Mouse (Mus musculus) inflammation-experienced regulatory T-cells, adult 16 weeks (primary cell): ENCODE data around the gene Ints5. TPM values are rescaled to one million over a fixed set of nuclear protein-coding genes. Genes with fewer than 3 reads are reported as not detected.

Experiments
- polyA plus RNA-seq: library from polyadenylated mRNA; unstranded; fragments of 100-300 nt; shearing (Covaris generic); gene quantifications from one replicate; pipeline ENCODE4 v1.2.1, GENCODE M21; 2017

Gene Ints5
- 55.6 TPM for polyA plus RNA-seq

DNA sequence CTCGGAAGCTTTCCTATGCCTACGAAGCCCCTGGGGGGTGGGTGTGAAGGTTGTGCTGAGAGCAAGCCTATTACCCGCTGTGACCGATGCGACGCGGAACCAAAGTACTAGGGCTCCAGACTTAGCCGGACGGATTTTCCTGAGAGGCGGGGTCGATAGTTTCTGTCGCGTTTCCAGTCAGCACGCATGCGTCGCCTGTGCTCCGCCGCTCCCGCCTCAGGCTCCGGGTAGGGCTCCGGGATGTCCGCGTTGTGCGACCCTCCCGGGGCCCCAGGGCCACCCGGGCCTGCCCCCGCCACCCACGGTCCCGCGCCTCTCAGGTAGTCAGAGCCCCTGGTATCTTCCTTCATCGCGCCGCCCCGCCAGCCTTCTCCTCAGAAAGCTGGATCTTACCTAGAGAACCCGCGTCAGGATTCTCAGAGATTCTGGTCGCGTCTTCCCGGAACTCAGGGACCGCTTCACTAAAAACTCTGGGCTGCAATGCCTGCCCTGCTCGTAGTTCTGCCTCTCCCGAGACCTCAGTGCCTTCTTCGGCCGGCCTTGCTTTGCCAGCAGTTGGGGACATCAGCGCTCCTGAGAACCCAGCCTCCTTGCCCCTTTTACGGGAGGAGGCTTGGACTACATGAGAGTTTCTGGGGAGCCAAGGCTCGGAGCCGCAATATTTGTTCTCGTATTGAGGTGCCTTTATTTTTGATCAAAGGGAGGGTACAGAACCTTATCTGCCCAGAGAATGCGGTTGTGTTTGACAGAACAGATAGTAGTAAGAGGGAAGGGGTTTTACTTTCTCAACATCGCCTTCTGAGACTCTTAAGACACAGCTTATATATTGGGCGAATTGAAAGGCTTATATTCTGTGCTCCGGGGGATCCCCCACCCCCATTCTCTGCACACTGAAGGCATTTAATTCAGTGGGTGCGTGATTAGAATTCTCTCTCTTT, at the start of gene Ints5:
Gene Ints5, plus strand, starts transcription at position 177 of the 938 bp plus-strand sequence.

DNA sequence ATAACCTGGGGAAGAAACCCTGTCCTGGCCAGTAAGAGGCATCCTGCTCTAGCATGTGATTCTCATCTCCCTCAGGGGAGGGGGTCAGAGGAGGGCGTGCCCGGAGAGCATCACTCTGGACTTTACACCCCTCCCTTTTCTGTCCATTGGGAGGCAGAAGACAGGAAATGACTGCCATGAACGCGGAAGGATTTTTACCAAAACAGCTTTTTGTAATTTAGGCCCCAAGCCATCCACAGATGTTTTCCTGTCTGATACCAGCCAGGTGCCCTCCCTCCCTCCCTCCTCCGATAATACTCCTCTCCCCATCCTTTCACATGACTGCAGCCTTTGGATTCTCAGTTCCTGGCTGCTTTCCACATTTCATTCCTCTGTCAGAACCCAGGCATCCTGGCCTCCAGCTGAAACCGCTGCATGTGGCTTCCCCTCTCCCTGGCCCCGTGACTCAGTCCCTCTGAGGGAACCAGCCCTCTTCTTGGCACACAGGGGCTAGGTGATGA, 42.4 kb upstream of the Ints5 start, which contains the start of gene Lrrn4cl:
Gene Lrrn4cl, plus strand, starts transcription at position 367 of the 500 bp plus-strand sequence.

DNA sequence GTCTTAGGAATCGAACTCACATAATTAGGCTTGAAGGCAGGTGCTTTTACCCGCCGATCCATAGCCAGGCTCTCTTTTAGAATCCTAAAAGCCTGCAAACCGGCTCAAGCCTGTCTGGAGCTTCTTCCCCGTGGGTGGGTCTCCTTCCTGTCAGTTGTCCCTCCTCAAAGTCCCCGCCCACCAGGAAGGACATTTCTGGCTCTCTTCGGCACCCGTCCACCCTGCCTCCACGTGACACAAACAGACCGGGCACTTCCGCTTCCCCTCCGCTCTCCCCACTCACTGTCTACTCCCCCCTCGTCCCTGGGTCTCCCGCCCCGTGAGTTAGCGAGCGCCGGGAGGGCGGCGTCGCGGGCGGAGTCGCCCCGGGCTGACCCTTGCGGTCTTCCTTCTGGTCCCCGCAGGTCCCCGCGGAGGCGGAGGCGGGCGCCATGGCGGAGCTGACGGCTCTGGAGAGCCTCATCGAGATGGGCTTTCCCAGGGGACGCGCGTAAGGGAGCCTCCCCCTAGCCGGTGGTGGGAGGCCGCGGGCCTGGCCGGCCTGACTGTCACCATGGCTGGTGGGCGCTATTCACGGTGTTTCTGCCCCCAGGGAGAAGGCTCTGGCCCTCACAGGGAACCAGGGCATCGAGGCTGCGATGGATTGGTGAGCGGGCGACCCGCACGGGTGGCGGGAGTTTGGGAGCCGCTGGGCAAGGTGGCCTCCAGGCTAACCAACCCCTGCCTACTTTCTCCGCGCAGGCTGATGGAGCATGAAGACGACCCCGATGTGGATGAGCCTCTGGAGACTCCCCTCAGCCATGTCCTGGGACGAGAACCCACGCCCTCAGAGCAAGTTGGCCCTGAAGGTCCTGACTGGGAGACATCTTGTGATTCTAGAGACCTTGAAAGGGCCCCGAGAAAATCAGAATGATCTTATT, 21.3 kb upstream of the Ints5 start, which contains the start of gene Ubxn1:
Gene Ubxn1, plus strand, starts transcription at position 230 of the 920 bp plus-strand sequence.

DNA sequence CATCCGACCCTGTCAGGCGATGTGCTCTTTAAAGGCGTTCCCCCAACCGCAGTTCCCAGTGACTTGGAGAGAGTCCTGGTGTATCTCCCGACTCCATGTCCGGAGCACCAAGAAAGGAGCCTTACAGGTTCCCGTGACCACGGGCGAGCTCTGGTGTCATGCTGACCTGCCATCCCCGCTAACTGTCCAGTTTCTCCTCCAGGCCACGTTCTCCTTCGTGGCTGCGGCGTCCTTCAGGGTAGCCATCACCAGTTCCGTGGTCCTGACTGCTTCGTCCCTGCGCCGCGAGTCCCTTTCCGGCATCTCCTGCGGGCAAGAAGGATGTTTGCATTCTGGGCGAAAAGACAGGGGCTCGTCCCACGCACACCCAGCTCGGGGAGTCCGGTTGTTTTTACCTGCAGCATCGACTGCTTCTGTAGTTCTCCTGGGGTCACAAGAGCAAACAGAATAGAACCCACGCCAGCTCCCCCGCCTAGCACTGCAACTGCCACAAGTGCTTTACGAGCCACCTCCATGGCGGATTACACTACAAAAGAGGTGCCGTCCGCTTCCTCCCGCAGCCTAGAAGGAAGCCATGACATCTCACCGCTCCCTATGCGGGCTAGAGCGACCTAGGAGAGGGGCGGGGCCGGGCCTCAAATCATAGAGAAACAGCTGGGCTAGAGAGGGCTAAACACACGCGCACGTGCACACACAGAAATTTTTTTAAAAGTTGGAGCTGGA, 12.3 kb upstream of the Ints5 start, which contains the start of gene Uqcc3:
Gene Uqcc3, minus strand, starts transcription at position 613 of the 723 bp plus-strand sequence.

DNA sequence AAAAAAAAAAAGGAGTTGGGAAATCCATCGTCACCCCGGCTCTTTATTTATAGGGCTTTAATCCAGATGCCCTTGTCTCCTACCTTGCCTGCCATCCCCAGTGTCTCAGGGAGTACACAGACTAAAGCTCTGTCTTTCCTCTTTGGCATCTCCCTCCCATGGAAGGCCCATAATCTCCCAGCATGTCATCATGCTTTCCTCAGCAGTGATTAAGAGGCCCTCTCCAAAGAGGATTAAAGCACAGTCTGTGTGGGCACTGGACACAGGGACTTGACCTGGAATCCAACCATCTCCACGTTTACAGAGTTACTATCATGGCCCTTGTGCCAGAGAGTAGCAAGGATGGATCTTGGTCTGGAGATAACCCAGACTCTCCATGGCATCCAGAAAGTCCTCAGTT, 9.2 kb upstream of the Ints5 start, which contains the start of the genes Lbhd1 and Gm49403:
Gene Lbhd1, plus strand, starts transcription at position 117 of the 400 bp plus-strand sequence.
Gene Gm49403, plus strand, starts transcription at position 315 of the 400 bp plus-strand sequence.

DNA sequence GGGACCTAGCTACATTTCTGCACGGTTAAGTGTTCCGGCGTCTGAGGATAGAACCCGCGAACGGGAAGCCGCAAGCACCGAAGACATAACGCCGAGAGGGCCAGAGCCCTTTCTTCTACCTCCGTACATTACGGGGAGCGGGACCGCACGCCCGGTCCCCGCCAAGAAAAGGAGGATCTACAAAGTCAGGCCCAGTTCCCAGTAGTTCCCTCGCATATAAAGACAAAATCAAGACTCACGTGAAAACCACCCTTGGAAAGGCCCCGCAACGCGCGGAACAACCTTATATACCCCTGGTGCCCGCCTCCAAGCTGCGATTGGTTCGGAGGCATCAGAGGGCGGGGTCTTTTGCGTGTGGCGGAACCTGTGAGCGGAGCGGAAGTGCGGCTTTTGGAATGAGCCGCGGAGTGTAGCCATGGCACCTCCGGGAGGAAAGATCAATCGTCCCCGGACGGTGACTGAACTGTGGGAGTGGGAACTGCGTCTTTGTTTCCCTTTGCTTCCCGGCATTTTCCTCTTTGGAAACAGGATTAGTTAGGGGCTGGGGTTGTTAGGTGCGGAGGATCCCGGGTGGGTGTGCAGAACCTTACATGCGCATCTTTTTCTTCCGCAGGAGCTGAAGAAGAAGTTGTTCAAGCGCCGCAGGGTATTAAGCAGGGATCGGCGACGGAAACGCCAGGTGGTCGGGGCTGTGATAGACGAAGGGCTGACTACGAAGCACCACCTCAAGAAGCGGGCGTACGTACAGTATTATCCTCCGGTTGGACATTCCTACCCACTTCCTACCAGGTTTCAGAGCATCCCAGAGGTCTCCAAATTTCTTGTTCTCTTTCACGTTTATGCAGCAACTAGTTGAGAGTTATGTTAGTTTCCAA, 4.1 kb upstream of the Ints5 start, which contains the start of the genes 1810009A15Rik and Gm49416:
Gene 1810009A15Rik, plus strand, starts transcription at position 343 of the 875 bp plus-strand sequence.
Gene Gm49416, plus strand, starts transcription at position 416 of the 875 bp plus-strand sequence.

DNA sequence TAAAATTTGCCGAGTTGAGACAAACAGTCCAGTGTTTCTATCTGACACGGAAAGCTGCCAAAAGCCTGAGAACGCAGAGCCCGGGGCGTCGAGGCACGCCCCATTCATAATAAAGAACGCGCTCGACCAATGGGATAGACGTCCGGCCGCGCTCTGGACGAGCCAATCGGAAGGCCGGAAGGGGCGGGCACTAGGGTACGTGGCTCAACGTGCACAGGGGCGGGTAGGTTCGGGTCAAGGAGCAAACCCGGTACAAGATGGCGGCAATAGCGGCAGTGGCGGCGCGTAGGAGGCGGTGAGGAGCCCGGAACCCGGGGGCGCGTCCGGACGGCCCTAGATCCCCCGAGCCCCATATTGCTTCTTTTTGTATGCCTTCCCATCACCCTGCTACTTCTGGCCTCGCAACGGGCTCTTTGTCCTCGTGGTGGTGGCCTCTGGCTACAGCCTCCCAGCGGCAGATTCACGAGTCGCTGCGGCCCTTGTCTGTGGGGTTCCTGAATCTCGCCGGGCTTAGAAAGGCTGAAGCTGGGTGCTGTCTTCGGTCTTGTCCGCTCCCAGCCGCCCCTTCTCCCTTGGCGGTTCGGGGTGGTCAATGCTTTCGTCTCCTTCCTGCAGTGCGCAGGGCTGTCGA, 5.2 kb downstream of the Ints5 start, which contains the start of gene Ganab:
Gene Ganab, plus strand, starts transcription at position 207 of the 631 bp plus-strand sequence.

DNA sequence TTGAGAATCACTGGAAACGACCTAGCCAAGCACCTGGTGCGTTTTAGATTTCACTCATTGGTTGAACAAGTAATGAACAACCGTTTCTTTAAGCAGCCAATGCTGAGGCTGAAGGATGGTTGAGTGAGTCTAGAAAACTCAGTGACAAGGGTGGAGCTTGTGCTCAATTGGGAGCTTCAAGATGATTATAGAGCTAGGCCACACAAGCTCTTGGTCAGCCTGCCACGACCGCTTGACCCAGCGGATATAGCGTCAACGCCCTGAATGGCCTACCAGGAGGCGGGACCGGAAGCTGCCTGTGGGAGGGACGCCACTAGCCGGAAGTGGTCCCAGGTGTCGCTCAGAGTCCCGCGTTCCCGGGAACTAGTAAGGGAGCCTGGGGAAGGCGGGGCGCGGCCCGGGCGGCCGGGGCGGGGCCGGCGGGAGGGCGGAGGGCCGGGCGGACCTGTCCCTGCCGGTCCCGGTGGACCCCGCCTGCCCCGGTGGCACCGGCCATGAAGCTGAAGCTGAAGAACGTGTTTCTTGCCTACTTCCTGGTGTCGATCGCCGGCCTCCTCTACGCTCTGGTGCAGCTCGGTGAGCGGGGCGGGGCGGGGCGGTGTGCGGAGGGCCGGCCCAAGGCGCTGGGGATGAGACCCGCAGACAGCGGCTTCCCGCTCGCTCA, 27.4 kb downstream of the Ints5 start, which contains the start of gene B3gat3:
Gene B3gat3, plus strand, starts transcription at position 302 of the 664 bp plus-strand sequence.

DNA sequence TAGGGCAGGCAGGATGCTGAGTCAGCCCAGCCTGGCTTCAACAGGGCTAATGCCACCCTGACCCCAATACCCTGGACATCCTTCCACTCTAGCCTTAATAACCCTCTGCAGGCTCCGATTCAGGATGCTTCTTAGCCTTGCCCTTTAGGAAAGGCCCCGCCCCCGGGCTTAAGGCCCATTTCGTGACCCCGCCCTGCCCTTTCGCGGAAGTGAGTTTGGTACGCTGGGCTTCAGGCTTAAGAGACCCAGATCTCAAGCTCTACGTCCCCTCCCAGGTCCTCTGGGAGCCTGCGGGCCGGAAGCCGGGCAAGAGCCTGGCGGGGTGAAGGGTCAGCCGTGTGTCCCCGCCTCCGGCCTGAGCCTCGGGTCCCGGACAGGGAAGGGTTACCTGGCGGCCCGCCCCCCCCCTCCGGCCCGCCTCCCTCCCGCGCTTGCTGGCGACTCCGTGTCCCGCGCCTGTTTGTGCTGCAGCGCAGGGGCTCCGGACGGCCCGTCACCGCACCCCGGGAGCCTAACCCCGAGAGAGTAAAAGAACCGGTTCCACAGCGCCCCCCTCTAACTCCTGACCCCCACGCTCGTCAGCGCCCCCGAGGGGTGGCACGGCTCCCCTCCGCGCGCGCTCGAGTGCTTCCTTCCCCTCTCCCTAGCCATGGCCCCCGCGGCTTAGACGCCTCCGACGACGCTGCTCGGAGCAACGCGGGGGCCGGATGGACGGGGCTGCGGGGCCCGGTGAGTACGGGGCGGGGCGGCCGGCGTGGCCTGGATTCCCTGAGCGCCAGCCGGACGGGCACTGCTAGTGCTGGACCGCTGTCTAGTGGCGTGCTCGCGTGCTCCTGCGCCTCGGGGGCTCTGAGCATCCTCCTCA, 36.7 kb downstream of the Ints5 start, which contains the start of the genes Rom1 and Eml3:
Gene Rom1, minus strand, starts transcription at position 133 of the 865 bp plus-strand sequence.
Gene Eml3, plus strand, starts transcription at position 329 of the 865 bp plus-strand sequence.

DNA sequence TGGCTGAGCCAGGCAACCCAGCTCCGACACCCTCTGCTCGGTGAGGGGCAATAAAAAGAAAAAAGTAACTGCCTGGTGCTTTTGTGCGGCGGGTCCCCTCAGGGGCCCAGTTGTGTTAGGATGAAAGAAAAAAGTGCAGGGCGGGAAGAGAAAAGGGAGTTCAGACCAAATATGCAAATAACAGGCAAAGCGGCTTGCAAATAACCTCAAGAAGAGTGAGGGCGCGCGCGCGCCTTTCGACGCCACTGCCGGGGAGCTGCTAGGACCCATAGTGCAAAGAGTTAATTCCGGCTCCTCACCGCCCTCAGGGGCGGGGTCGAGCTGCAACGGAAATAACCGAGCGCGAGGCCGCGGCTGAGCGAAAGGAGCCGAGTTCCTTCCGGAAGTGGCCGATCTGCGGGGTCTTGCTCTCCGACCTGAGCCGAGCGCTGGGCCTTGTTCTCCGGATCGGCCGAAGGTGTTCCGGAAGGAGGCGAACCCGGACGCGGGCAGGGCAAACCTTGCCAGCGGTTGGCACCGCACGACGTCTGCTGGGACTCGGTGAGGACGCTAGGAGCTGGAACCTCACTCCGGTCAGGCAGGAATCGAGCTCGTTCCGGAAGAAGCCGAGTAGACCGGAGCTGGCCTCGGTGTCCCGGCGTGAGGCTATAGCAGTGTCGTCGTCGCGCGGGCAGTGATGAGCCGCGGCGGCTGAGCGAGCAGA, 48.9 kb downstream of the Ints5 start, which contains the start of gene Mta2:
Gene Mta2, plus strand, starts transcription at position 361 of the 703 bp plus-strand sequence.

Other genes starting within 250 kb of the Ints5 start
- not detected for gene Chrm1, start 229.2 kb upstream of the Ints5 start, polyA plus RNA-seq
- 132 TPM for gene Slc3a2, start 169.6 kb upstream of the Ints5 start, polyA plus RNA-seq
- 88.5 TPM for gene Wdr74, start 157.2 kb upstream of the Ints5 start, polyA plus RNA-seq
- gene 1700092M07Rik, start 152.3 kb upstream of the Ints5 start, polyA plus RNA-seq = 1.1 TPM
- gene Stx5a, start 151.6 kb upstream of the Ints5 start, polyA plus RNA-seq = 189 TPM
- 324 TPM for gene Nxf1, start 135.9 kb upstream of the Ints5 start, polyA plus RNA-seq
- 107 TPM for gene Tmem223, start 122.0 kb upstream of the Ints5 start, polyA plus RNA-seq
- 167 TPM for gene Tmem179b, start 118.5 kb upstream of the Ints5 start, polyA plus RNA-seq
- 6.1 TPM for gene Taf6l, start 106.6 kb upstream of the Ints5 start, polyA plus RNA-seq
- 172 TPM for gene Polr2g, start 94.4 kb upstream of the Ints5 start, polyA plus RNA-seq
- gene Zbtb3, start 90.5 kb upstream of the Ints5 start, polyA plus RNA-seq = 4.3 TPM
- 57.9 TPM for gene Ttc9c, start 73.7 kb upstream of the Ints5 start, polyA plus RNA-seq
- 5.4 TPM for gene Hnrnpul2, start 73.0 kb upstream of the Ints5 start, polyA plus RNA-seq
- not detected for gene AC129217.1, start 63.2 kb upstream of the Ints5 start, polyA plus RNA-seq
- 112 TPM for gene Bscl2, start 55.5 kb upstream of the Ints5 start, polyA plus RNA-seq
- gene Gng3, start 53.8 kb upstream of the Ints5 start, polyA plus RNA-seq = 0.45 TPM
- not detected for gene Lrrn4cl, start 42.2 kb upstream of the Ints5 start, polyA plus RNA-seq
- 165 TPM for gene Ubxn1, start 21.5 kb upstream of the Ints5 start, polyA plus RNA-seq
- gene Uqcc3, start 12.1 kb upstream of the Ints5 start, polyA plus RNA-seq = 82.7 TPM
- 75.6 TPM for gene Lbhd1, start 9.3 kb upstream of the Ints5 start, polyA plus RNA-seq
- gene Gm49403, start 9.1 kb upstream of the Ints5 start, polyA plus RNA-seq = not detected
- gene 1810009A15Rik, start 4.2 kb upstream of the Ints5 start, polyA plus RNA-seq = 74.5 TPM
- not detected for gene Gm49416, start 4.1 kb upstream of the Ints5 start, polyA plus RNA-seq
- gene Ganab, start 5.1 kb downstream of the Ints5 start, polyA plus RNA-seq = 145 TPM
- 37.2 TPM for gene B3gat3, start 27.4 kb downstream of the Ints5 start, polyA plus RNA-seq
- 11.8 TPM for gene Rom1, start 36.4 kb downstream of the Ints5 start, polyA plus RNA-seq
- 76.0 TPM for gene Eml3, start 36.5 kb downstream of the Ints5 start, polyA plus RNA-seq
- 248 TPM for gene Mta2, start 48.9 kb downstream of the Ints5 start, polyA plus RNA-seq
- 55.5 TPM for gene Tut1, start 60.8 kb downstream of the Ints5 start, polyA plus RNA-seq
- 297 TPM for gene Eef1g, start 74.0 kb downstream of the Ints5 start, polyA plus RNA-seq
- 137 TPM for gene Ahnak, start 96.3 kb downstream of the Ints5 start, polyA plus RNA-seq
- gene Scgb1a1, start 195.0 kb downstream of the Ints5 start, polyA plus RNA-seq = not detected
- 24.1 TPM for gene Asrgl1, start 242.6 kb downstream of the Ints5 start, polyA plus RNA-seq